Mouse (Mus musculus) gastrocnemius, postnatal 10 days (tissue): ENCODE results near the gene Ctcfl. TPM values are rescaled to one million over a fixed set of nuclear protein-coding genes. Genes with fewer than 3 reads are reported as not detected.

Experiments
- DNase-seq: peaks from one replicate; pipeline ENCODE4 v3.0.0; 2021; ENCODE audit warnings: mixed read lengths
- total RNA-seq, 2 experiments: library from RNA; stranded (reverse); gene quantifications; 2 replicates each; pipeline ENCODE4 v1.2.3; 2021

Ctcfl gene
- total RNA-seq, 2 experiments from 2014 or later: not detected

GRCm38 (mm10) chr2:173083106-173083505 lies 36.2 kb downstream of the Ctcfl start:
- DNase-seq: no peak

GRCm38 (mm10) chr2:173082706-173083105 lies 36.6 kb downstream of the Ctcfl start:
- DNase-seq: no peak

- peak; percentile 83 for DNase-seq
Observed at GRCm38 (mm10) chr2:173080785-173081241, 38.5 kb downstream of the Ctcfl start.

GRCm38 (mm10) chr2:173079766-173080549 lies 39.4 kb downstream of the Ctcfl start:
- DNase-seq: no peak

- DNase-seq: no peak
Observed at GRCm38 (mm10) chr2:173076921-173077320, 42.4 kb downstream of the Ctcfl start.

- DNase-seq: no peak
Observed at GRCm38 (mm10) chr2:173073666-173074065, 45.7 kb downstream of the Ctcfl start.

- no peak for DNase-seq
Observed at GRCm38 (mm10) chr2:173072948-173073347, 46.4 kb downstream of the Ctcfl start.

GRCm38 (mm10) chr2:173064864-173065263 lies 54.5 kb downstream of the Ctcfl start:
- no peak for DNase-seq

- DNase-seq: no peak
Observed at GRCm38 (mm10) chr2:173063219-173063618, 56.1 kb downstream of the Ctcfl start.

- no peak for DNase-seq
Observed at GRCm38 (mm10) chr2:173061443-173062351, 57.6 kb downstream of the Ctcfl start.

GRCm38 (mm10) chr2:173060450-173060849 lies 58.9 kb downstream of the Ctcfl start:
- DNase-seq: no peak

GRCm38 (mm10) chr2:173058263-173058662 lies 61.1 kb downstream of the Ctcfl start:
- no peak for DNase-seq

- DNase-seq: peak; percentile 38
Observed at GRCm38 (mm10) chr2:173057623-173058022, 61.7 kb downstream of the Ctcfl start.

GRCm38 (mm10) chr2:173056882-173057315 lies 62.4 kb downstream of the Ctcfl start:
- DNase-seq: no peak

GRCm38 (mm10) chr2:173056303-173056881 lies 62.9 kb downstream of the Ctcfl start:
- DNase-seq: no peak

- no peak for DNase-seq
Observed at GRCm38 (mm10) chr2:173053846-173054245, 65.5 kb downstream of the Ctcfl start.

- no peak for DNase-seq
Observed at GRCm38 (mm10) chr2:173052881-173053280, 66.4 kb downstream of the Ctcfl start.

GRCm38 (mm10) chr2:173050604-173051382 lies 68.5 kb downstream of the Ctcfl start:
- DNase-seq: no peak

GRCm38 (mm10) chr2:173049817-173050216 lies 69.5 kb downstream of the Ctcfl start:
- peak; percentile 7 for DNase-seq

- no peak for DNase-seq
Observed at GRCm38 (mm10) chr2:173049231-173049630, 70.1 kb downstream of the Ctcfl start.

GRCm38 (mm10) chr2:173048041-173048745 lies 71.1 kb downstream of the Ctcfl start:
- peak; percentile 3 for DNase-seq
